Mouse (Mus musculus) G1E (cell line): ENCODE data around the gene Prss38.

ENCODE experiments used
- CTCF ChIP-seq: IDR thresholded peaks from 2 replicates; pipeline ENCODE4 v1.5.1; 2012; ENCODE audit warnings: low read depth, low read length, inconsistent platforms, mixed read lengths
- GATA1 ChIP-seq: IDR thresholded peaks from 2 replicates; pipeline ENCODE4 v1.6.1; 2012; ENCODE audit warnings: borderline replicate concordance, low read length, inconsistent platforms, mixed read lengths

DNA sequence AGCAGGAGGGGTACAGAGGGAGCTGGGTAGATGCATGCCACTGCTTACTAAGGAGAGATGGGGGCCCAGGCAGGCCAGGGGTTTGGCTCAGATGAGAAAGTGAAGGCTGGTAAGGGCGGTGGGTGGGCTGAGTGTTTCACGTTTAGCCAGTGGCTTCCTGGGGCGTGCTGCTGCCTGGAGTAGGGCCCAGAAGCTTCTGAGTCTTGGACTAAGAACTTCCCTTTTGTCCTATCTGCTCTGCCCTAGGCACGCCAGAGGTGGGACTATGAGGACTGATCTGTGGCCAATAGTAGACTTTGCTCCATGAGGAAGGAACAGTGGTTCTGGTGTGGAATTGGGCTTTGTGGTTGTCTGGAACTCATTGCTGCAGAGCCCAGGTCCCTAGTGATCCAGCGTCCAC, 32.5 kb downstream of the Prss38 start:
- TF ChIP-seq CTCF (no peak), GATA1 (no peak)
